Mouse (Mus musculus): ENCODE measurements around the gene Fh1.

The Fh1 gene

DNA sequence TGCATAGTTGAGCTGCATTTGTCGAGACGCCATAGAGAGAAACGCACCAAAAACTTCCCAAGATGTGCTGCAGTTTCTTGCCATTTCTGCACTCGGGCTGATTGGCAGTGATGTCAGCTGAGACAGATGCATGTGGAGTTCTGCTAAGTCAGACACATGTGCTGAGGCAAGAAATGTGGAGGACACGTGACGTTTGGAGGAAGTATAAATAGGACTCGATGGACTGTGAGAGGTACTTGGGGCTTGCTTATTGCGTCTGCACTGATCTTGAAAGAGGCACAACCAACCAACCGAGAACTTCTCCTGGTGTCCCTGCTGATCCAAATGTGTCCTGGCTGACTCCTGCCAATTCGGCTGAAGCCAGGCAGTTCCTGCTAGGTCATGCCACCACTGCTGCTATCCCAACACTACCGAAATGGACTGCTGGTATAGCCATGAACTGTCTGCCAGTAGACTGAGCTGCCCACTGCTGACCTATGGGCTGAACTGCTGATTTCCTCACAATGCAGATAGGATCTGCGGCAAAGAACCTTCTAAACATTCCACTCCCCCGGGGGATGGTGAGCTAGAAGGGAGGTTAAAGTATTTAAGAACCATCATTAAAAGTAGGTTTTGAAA, 5.5 kb downstream of the Fh1 start, which contains the start of gene Kmo:
Kmo (plus strand) TSS at position 568 of the 618 bp plus-strand sequence.
- no peak for DNase-seq

GRCm38 (mm10) chr1:175614992-175615391, 10.4 kb downstream of the Fh1 start:
- no peak for DNase-seq

DNA sequence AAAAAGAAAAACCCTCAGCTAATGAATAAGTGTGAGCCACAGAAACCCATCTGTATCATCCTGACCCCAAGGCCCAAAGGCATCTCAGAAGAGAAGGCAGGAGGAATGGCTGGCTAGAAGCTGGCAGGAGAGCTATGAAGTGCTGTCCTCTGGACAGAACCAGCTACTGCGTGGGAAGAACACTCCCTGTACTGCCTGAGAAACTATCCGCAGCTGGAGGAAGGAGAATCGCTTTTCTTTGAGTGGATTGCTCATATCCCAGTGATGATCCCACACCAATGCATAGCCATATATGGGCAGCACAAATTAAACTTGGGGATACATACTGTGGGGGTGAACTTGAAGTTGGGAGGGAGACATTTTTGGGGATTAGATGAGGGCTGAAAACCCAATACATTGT, 16.7 kb downstream of the Fh1 start:
- DNase-seq = no peak

DNA sequence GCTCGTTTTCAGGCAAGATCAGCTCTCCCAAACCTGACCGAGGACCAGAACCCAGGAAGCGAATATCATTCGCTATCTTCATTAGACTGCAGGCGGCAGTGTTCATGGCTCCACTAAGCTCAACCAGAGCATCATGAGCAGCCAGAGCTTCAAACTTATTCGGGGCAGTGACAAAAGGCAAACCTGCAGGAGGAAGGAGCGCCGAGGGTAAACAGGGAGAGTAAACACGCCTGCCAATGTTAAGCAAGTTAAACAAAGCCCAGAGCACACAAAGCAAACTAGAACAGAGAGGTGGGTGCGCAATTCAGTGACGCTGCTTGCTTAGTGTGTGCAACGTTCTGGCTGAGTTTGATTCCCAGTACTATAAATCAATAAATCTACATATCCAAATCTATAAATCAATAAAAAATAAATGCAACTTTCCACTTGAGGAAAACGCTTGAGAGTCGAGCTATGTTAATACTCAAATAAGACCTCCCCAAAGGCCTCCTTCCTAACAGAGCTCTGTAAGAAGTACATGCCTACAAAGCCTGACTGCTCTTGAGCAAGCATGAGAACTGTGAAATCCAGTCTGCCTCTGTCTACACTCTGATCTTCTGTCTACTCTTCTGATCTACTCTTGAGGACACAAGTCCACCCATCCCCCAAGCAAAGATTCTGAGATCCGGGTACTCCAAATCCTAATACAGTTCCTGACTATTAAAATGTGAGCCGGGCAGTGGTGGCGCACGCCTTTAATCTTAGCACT, 17.4 kb downstream of the Fh1 start:
- DNase-seq = no peak

DNA sequence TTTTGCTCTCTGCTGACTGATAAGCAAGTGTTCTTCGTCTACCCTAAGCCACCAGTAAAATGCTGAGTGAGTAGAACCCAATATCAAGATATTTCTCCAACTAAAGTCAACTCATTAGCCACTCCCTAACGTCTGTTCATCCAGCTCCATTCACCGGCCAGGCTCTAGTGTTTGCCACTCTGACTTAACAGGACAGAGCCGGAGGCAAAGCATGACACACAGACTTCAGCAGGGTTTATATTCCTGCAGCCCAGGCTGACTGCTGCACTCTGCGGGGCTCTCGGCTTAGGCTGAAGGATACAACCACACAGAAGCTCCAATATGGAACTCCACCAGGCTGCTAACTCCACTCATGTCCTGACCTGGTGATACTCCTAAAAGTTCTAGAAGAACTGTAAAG, 18.1 kb downstream of the Fh1 start:
- no peak for DNase-seq

- DNase-seq = no peak
Observed at GRCm38 (mm10) chr1:175603390-175603789, 22.0 kb downstream of the Fh1 start.

GRCm38 (mm10) chr1:175602231-175602630, 23.2 kb downstream of the Fh1 start:
- DNase-seq = no peak

GRCm38 (mm10) chr1:175592832-175593231, 32.6 kb downstream of the Fh1 start:
- no peak for DNase-seq

GRCm38 (mm10) chr1:175586656-175587055, 38.8 kb downstream of the Fh1 start:
- no peak for DNase-seq

DNA sequence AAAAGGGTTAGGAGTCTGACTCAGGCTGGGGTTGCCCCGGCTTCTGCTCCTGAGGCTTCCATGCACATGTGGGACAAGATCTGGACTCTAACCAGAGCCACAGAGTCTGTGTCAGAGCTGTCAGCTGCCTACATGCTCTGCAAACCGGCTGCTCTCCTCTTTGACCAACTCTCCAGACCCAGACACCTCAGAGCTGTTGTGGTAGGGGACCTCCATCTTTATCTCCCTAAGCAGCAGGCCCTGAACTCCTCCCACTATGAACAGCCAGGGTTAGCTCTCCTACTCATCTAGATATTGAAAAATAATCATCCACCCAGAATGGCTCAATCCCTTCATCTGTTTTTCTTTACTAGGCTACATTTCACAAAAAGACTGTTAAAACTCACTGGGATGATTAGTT, 40.2 kb downstream of the Fh1 start:
- no peak for DNase-seq

GRCm38 (mm10) chr1:175582799-175583198, 42.6 kb downstream of the Fh1 start:
- no peak for DNase-seq

DNA sequence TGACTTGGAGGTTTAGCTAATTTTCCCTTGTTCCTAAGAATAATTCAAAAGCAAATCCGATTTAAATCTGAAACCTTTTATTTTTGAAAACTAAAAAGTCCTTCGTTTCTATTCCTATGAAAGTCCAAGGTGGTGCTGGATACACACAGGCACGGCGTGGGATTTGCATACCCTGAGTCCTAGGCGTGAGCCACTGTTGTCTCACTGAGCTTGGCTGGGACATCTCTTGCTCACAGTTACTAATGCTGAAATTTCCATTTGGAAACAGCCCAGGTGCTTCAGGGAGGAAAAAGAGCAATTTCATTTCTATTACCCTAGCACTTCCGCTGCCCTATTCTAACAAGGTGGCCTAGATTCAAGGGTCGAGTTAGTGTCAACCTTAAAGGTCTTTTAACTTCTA, 45.1 kb downstream of the Fh1 start:
- DNase-seq = no peak

- no peak for DNase-seq
Observed at GRCm38 (mm10) chr1:175579598-175580235, 45.7 kb downstream of the Fh1 start.

DNA sequence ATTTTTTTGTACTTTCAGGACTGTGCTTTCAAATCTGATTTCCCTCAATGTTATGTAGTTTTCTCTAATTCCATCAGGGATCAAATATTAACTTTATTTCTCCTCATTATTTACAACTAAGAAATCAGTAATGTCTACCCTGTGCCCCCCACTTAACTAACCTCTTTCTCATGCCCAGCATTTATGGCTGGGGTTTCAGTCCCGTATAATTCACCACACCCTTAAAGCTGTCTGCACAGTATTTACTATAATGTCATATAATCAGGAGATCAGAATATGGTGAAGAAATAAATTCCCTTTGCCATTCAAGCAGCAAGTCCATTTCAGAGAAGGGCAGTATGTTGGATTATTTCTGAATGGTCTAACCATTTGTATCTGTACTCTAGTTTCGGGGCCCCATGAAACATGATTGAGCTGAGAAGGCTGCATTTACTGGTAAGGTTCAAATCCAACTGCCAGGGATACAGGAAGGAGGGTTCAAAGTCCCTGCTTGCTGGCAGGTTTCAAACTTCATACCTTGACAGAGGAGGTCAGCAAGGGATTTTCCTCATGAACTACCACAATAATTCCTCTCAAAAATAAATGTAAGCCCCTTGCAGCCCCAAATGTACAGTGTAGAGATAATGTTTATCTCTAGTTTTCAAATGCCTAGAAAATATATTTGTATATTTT, 46.9 kb downstream of the Fh1 start:
- DNase-seq = no peak

DNA sequence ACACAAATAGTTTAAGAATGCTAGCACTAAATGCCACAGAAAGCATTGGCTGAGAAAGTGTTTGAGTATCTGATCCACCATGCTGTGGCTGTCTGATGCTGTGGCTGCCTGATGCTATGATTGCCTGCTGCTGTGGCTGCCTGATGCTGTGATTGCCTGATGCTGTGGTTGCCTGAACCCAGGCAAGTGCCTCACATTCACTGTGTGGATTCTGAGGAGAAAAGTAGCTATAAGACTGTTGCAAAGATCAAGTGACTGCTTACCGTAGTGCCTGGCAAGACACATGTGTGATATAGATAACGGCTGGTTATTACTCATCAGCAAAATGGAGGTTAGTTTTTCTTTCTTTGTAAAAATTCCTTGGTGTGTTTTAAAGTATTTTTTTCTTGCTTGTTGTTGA, 51.3 kb downstream of the Fh1 start:
- DNase-seq = no peak

GRCm38 (mm10) chr1:175565579-175566103, 59.8 kb downstream of the Fh1 start:
- no peak for DNase-seq

DNA sequence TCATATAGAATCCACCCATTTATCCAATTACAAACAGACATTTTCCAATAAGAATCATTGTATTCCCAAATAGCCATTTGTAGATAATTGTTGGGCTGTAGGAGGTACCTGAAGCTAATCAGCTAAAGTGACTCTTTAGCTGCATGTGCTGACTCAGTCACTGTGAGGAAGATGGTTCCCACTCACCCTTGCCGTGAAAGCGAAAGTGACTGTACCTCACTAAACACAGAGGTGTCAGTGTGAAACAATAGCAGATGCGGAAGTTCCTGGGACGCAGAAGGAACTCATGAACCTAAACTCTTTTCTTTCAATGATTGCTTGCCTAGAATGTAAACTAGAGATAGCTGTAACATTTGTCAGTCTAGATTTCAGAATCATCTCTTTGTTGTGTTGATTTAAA, 61.1 kb downstream of the Fh1 start:
- DNase-seq = no peak

GRCm38 (mm10) chr1:175562379-175562778, 63.1 kb downstream of the Fh1 start:
- DNase-seq = no peak

DNA sequence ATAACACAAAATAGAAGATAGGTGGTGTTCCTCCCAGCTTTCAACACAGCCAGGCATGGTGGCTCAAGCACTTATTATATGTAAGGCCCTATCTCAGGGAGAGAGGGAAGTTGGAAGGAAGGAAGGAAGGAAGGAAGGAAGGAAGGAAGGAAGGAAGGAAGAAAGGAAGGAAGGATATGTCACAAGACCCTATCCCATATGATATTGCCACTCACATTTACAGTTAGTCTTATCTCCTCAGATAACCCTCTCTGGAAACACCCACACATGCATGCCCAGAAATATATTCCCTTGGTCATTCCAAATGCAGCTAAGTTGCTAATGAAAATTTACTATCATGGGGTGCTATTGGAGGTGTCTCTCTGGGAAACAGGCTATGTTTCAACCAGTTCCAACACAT, 63.6 kb downstream of the Fh1 start:
- no peak for DNase-seq

DNA sequence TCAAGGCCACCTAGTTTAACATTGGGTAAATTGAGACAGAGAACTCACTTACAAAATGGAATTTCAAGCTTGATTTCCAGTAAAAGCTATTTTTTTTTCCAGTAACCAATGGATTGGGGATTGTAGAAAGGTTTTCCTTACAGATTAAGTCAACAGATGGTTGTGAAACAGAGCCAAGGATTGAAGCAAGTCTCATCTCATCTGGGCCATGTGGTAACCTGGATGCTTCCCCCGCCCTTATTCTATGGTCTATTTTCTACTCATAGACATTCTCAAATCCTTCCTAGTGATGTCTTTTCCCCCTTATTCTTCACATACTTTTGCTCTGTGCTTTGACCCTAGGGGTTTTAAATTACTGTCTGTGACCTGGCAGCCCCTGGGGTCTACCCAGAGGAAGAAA, 70.8 kb downstream of the Fh1 start:
- DNase-seq = no peak

DNA sequence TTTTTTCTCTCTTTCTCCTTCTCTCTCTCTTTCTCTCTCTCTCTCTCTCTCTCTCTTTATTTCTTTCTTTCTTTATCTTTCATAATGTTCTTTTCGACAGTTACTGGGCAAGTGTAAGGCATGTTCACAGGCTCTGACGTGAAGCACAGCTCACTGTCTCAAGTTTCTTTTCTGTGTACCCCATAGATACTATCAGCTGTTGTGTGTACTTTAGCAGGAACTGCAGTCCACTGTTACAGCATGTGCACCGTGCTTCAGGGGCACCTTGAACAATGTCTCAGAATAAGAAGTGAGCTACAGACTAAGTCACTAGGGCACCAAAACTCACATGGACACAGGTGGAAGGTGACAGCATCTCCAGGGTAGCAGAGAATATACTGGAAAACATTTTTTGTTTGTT, 73.0 kb downstream of the Fh1 start:
- no peak for DNase-seq

DNA sequence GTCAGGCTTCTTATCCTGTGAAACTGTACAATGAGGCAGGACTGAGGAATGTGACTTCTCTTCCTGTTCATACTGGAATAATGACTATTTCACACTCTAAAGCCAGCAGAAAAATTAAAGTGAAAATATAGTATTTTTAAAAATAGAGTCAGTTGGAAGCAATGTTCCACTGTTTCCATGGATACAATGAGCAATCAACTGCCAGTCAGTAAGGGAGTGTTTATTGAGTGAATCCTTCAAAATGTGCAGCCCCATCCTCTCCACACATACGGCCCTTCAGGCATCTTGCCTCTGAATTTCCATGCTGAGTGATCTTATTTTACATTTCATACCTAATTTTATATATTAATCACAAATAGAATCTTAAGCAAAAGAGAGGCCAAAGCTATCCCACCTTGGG, 74.8 kb downstream of the Fh1 start:
- DNase-seq = no peak

All from lung, postnatal 10 days (tissue).